Mouse (Mus musculus) kidney, postnatal 14 days (tissue): ENCODE measurements around the gene Psme1.

Source experiments
- DNase-seq: peaks from one replicate; pipeline ENCODE4 v3.0.0; 2022; ENCODE audit warnings: mixed read lengths

The Psme1 gene

DNA sequence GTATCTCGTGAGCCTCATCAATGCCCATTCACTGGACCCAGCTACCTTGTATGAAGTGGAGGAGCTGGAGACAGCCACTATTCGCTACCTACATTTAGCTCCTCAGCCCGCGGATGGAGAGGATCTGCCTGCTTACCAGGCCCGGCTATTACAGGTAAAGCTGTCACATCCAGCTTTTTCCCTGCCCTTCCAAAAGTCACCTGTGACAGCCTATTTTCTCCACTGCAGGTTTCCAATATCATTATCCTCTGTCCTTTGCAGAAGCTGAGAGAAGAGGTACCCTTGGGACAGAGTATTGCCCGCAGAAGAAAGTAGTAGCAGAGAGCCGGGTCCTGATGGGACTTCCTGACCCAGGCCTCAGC lies 25.3 kb downstream of the Psme1 start, which contains the start of gene Irf9:
Gene Irf9, plus strand, starts transcription at position 301 of the 362 bp plus-strand sequence.
- DNase-seq = no peak

DNA sequence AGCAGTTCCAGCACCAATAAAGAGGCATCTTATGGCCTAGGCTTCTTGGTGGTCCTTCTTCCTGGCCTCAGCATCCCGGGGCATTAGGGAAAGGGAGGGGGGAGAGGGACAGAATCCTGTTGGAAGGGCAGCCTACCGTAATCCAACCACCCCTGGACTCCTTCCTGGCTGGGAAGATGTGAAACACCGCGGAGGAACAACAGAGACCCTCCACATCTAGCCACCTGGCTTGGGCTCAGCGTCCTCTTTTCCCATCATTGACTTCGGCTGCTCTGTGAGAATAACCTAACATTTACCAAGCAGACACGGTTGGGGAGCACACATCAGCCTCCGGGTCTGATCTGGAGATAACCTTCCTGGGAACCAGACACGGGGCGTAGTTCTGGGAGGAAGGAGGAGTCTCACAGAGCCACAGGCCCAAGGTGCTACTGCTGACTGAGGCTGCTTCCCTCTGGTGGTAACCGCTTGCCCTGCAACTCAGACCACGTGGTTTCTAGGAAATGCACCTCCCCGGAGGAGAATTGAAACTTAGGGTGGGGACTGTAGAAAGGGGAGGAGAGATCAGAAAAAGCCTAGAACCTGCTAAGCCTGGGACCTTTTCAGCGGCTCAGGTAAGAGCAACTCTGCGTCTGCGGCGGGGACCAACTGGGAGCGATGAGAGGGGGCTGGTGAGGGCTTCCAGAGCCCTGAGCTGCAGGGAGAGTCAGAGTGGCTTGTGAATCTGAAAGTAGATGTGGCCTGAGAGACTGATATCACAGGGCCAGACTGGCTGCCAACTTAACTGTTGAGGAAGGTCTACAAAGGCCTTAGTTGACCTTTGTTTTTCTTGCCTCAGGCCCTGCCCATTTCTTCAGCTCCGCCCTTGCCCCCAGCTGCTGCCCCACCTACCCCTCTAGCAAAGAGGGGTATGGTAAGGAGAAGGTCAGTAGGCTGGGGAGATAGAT lies 26.0 kb downstream of the Psme1 start:
- peak; percentile 95 for DNase-seq

GRCm38 (mm10) chr14:55604823-55605222 lies 26.9 kb downstream of the Psme1 start:
- DNase-seq = no peak

DNA sequence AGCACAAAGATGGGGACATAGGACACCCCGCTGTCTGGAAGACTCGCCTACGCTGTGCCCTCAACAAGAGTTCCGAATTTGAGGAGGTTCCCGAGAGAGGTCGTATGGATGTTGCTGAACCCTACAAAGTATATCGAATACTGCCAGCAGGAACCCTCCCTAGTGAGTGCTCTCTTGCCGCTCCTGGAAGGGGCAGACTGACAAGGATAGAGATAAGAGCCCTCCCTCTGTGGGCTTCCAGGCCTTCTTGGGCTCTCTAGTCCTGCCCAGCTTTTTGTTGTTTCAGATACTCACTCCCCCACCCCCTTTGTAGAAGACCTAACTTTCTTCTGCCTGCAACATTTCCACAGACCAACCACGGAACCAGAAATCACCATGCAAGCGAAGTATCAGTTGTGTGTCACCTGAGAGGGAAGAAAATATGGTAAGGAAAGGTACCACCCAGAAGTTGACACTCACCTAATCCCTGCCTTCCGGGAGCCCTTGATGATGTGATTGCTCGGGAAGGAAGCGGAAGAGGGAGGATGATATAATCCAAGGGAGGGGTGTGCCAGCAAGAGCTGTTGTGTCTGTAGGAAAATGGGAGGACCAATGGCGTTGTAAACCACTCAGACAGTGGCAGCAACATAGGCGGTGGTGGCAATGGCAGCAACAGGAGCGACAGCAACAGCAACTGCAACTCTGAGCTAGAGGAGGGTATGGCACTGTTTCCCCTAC lies 28.0 kb downstream of the Psme1 start:
- DNase-seq = no peak

DNA sequence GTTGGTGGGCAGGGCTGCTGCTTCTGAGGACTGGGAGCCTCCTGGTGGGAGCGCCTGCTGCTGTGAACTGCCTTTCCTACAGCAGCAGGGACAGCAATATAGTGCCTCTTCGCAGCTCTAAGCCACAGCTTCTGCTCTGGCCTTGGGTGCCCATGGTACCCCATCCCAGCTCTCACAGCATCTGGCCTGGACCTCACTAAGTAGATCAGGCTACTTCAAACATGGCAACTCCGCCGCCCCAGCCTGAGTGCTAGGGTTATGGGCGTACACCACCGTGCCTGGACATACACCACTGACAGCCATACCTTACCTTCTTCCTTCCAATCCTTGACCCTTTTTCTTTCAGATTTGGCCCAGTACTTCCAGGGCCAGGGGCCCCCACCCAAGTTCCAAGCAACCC lies 30.4 kb downstream of the Psme1 start:
- DNase-seq = no peak

- DNase-seq = no peak
These were observed 35.4 kb downstream of the Psme1 start for GRCm38 (mm10) chr14:55613346-55613745.

GRCm38 (mm10) chr14:55614565-55615178 lies 36.7 kb downstream of the Psme1 start:
- DNase-seq = no peak

GRCm38 (mm10) chr14:55615876-55616275 lies 38.0 kb downstream of the Psme1 start:
- DNase-seq = no peak

- no peak for DNase-seq
These were observed 38.9 kb downstream of the Psme1 start for GRCm38 (mm10) chr14:55616844-55617243.

DNA sequence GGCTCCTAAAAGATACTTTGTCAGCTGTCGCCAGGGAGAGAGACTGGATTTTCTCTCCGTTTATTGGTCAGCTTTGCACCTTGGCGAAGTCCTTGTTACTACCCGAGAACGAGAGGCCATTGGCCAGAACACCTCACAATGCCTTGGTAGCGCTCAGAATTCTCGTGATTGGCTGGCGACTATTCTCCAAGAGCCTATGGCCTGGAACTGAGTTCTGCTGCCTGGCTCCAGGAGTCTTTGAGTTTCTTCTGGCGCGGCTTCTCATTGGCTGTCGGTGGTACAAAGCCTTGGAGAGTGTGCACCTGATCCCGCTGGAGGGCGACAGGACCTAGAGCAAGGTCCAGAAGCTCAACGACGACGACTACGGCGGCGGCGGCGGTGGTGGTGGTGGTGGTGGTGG lies 39.9 kb downstream of the Psme1 start, which contains the start of gene Rec8:
Gene Rec8, plus strand, starts transcription at position 216 of the 400 bp plus-strand sequence.
- DNase-seq = peak; percentile 59

- DNase-seq = no peak
These were observed 40.7 kb downstream of the Psme1 start for GRCm38 (mm10) chr14:55618486-55619195.

- DNase-seq = no peak
These were observed 50.3 kb downstream of the Psme1 start for GRCm38 (mm10) chr14:55628077-55628827.

GRCm38 (mm10) chr14:55629312-55629711 lies 51.4 kb downstream of the Psme1 start:
- DNase-seq = peak; percentile 56
